ENCODE assay signal across 9 mouse cellular contexts in genomic region chr9:32585357-32585756, GRCm38 (mm10). TPM values are rescaled to one million over a fixed set of nuclear protein-coding genes. Genes with fewer than 3 reads are reported as not detected.
DNase-seq lines count a peak whose midpoint lies in the region; ATAC-seq and TF ChIP-seq lines count a peak whose summit lies in the region.
"Had no signal": no experiment of that assay in that cellular context is flagged by ENCODE, and none has a peak within 500 bp of the region (broad histone marks: within the 10 kb centered on the region; RNA-seq: fewer than 3 reads in every experiment).

No protein-coding gene starts in this region.

- H3K9ac ChIP-seq in hindbrain, embryonic 12.5 days, result no peak overlapping the region
- H3K9ac ChIP-seq in hindbrain, embryonic 16.5 days (ENCODE audit: low read depth, low read length), result no peak overlapping the region
- H3K9ac ChIP-seq in embryonic facial prominence, embryonic 15.5 days, result no peak overlapping the region
- H3K9ac ChIP-seq: heart, embryonic 15.5 days had no signal

- H3K9me3 ChIP-seq in hindbrain, embryonic 12.5 days (replicated peaks), result no peaks in the 10 kb centered on the region
- no peaks in the 10 kb centered on the region for H3K9me3 ChIP-seq in hindbrain, embryonic 16.5 days (ENCODE audit: control insufficient read depth, low read length)
- no peaks in the 10 kb centered on the region for H3K9me3 ChIP-seq in embryonic facial prominence, embryonic 15.5 days (replicated peaks)
- H3K9me3 ChIP-seq: heart, embryonic 15.5 days had no signal

- TF ChIP-seq CTCF in spleen, adult 2 months (IDR thresholded peaks at IDR 0.05; ENCODE audit: extremely low read depth, insufficient read depth, insufficient read length, insufficient replicate concordance), result peak; percentile 41; the same call in 1 of the 2 replicates

- H3K27ac ChIP-seq in hindbrain, embryonic 12.5 days, result no peak overlapping the region
- no peak overlapping the region for H3K27ac ChIP-seq in hindbrain, embryonic 16.5 days (ENCODE audit: low read depth, low read length)
- H3K27ac ChIP-seq in spleen, adult 2 months (ENCODE audit: insufficient read depth, low read length), result no peak overlapping the region
- no peak overlapping the region for H3K27ac ChIP-seq in embryonic facial prominence, embryonic 15.5 days (replicated peaks)
- H3K27ac ChIP-seq: heart, embryonic 15.5 days; macrophage had no signal

- H3K4me1 ChIP-seq in hindbrain, embryonic 12.5 days, result peaks cover 4% of the 10 kb centered on the region; the same call in 1 of the 2 replicates
- no peaks in the 10 kb centered on the region for H3K4me1 ChIP-seq in hindbrain, embryonic 16.5 days (ENCODE audit: control insufficient read depth, insufficient read depth, low read depth, low read length)
- H3K4me1 ChIP-seq in spleen, adult 2 months (ENCODE audit: control insufficient read depth, insufficient read depth, insufficient read length), result no peaks in the 10 kb centered on the region
- H3K4me1 ChIP-seq in embryonic facial prominence, embryonic 15.5 days, result no peaks in the 10 kb centered on the region
- H3K4me1 ChIP-seq: heart, embryonic 15.5 days had no signal

- ATAC-seq in hindbrain, embryonic 12.5 days (ENCODE audit: low FRiP score), result peak; percentile 46; the same call in 1 of the 2 replicates
- no peak for ATAC-seq in hindbrain, embryonic 16.5 days
- ATAC-seq in embryonic facial prominence, embryonic 15.5 days (ENCODE audit: insufficient number of reproducible peaks, low FRiP score, low TSS enrichment, low read depth), result peak; percentile 60; the same call in 1 of the 2 replicates

- DNase-seq in spleen, adult 2 months (ENCODE audit: low read depth in 1 of 2, low spot score in 2 of 2), result peak in 1 of 2 experiments; percentile 25
- DNase-seq in spleen, adult 12 weeks (ENCODE audit: low spot score), result no peak
- DNase-seq in thymus, postnatal 4 days, result peak; percentile 75
- DNase-seq in layer of hippocampus, adult 8-10 months (ENCODE audit: low spot score in 2 of 2), result no peak

- H3K4me3 ChIP-seq in hindbrain, embryonic 12.5 days, result no peak overlapping the region
- no peak overlapping the region for H3K4me3 ChIP-seq in hindbrain, embryonic 16.5 days (ENCODE audit: low read length)
- no peak overlapping the region for H3K4me3 ChIP-seq in spleen, adult 2 months (ENCODE audit: extremely low read depth, insufficient read depth, insufficient read length)
- H3K4me3 ChIP-seq in embryonic facial prominence, embryonic 15.5 days (replicated peaks), result no peak overlapping the region
- H3K4me3 ChIP-seq: heart, embryonic 15.5 days had no signal

- H3K27me3 ChIP-seq in hindbrain, embryonic 12.5 days, result peaks cover 9% of the 10 kb centered on the region; the same call in 1 of the 2 replicates
- no peaks in the 10 kb centered on the region; the same call in 1 of the 2 replicates for H3K27me3 ChIP-seq in hindbrain, embryonic 16.5 days (replicated peaks; ENCODE audit: control insufficient read depth, insufficient read depth, low read length)
- no peaks in the 10 kb centered on the region for H3K27me3 ChIP-seq in spleen, adult 2 months (ENCODE audit: control insufficient read depth, insufficient read depth, low read length)
- peaks cover 5% of the 10 kb centered on the region; the same call in 1 of the 2 replicates for H3K27me3 ChIP-seq in embryonic facial prominence, embryonic 15.5 days
- H3K27me3 ChIP-seq: heart, embryonic 15.5 days had no signal

- WGBS in hindbrain, embryonic 12.5 days, result 41% methylated on average over 7 of the region's 7 CpGs
- 44% methylated on average over 7 of the region's 7 CpGs for WGBS in hindbrain, embryonic 16.5 days
- 56% methylated on average over 7 of the region's 7 CpGs for WGBS in spleen, adult 2 months
- 53% methylated on average over 7 of the region's 7 CpGs for WGBS in embryonic facial prominence, embryonic 15.5 days

- H3K36me3 ChIP-seq in hindbrain, embryonic 12.5 days, result no peaks in the 10 kb centered on the region
- H3K36me3 ChIP-seq in hindbrain, embryonic 16.5 days (ENCODE audit: control insufficient read depth, insufficient read depth, low read length), result no peaks in the 10 kb centered on the region
- no peaks in the 10 kb centered on the region for H3K36me3 ChIP-seq in spleen, adult 2 months (ENCODE audit: control insufficient read depth, insufficient read depth, low read length)
- no peaks in the 10 kb centered on the region for H3K36me3 ChIP-seq in embryonic facial prominence, embryonic 15.5 days
- H3K36me3 ChIP-seq: heart, embryonic 15.5 days had no signal

- TF ChIP-seq POLR2A in spleen, adult 2 months (IDR thresholded peaks at IDR 0.05; ENCODE audit: low read depth, low read length), result no peak

- H3K4me2 ChIP-seq in hindbrain, embryonic 12.5 days (replicated peaks), result no peak overlapping the region
- no peak overlapping the region for H3K4me2 ChIP-seq in hindbrain, embryonic 16.5 days (ENCODE audit: low read length)
- H3K4me2 ChIP-seq in embryonic facial prominence, embryonic 15.5 days (replicated peaks), result no peak overlapping the region
- H3K4me2 ChIP-seq: heart, embryonic 15.5 days had no signal

RNA-seq across cellular contexts. Expression of gene Fli1, which starts 42.7 kb away (rescaled TPM):
- 24.4 and 26.4 TPM in 2 replicates for polyA plus RNA-seq in hindbrain, embryonic 12.5 days (2016; fragmentation: Nextera tagmentation; extraction: Ambion mirVana)
- polyA plus RNA-seq in hindbrain, embryonic 16.5 days (2015; fragmentation: Nextera tagmentation; extraction: Ambion mirVana), result 6.4 and 8.4 TPM in 2 replicates
- 24.4 and 31.3 TPM in 2 replicates for polyA plus RNA-seq in spleen, adult 2 months (2012; rRNA removed)
- polyA plus RNA-seq in embryonic facial prominence, embryonic 15.5 days (2015; fragmentation: Nextera tagmentation; extraction: Ambion mirVana), result 18.2 and 18.7 TPM in 2 replicates
- 10 to 100 TPM in 1 of 4 experiments, 1 to 10 TPM in 3; 4.4 to 11.1 (median 6.3) TPM for total RNA-seq in layer of hippocampus, adult 8-10 months (2022)

RNA-seq across cellular contexts. Expression of gene Ets1, which starts 50.7 kb away (rescaled TPM):
- polyA plus RNA-seq in hindbrain, embryonic 12.5 days (2016; fragmentation: Nextera tagmentation; extraction: Ambion mirVana), result 35.7 and 38.5 TPM in 2 replicates
- polyA plus RNA-seq in hindbrain, embryonic 16.5 days (2015; fragmentation: Nextera tagmentation; extraction: Ambion mirVana), result 15.6 and 22.5 TPM in 2 replicates
- 115 and 129 TPM in 2 replicates for polyA plus RNA-seq in spleen, adult 2 months (2012; rRNA removed)
- 39.4 and 41.7 TPM in 2 replicates for polyA plus RNA-seq in embryonic facial prominence, embryonic 15.5 days (2015; fragmentation: Nextera tagmentation; extraction: Ambion mirVana)
- 10 to 100 TPM; 11.1 to 12.9 (median 11.9) TPM for total RNA-seq in layer of hippocampus, adult 8-10 months (2022)
